Mouse (Mus musculus) E14TG2a.4 (cell line): ENCODE results near the gene Nyx.

Experiments
- H3K27me3 ChIP-seq: 2 replicates; pipeline ENCODE4 v1.6.1; 2014; ENCODE audit warnings: low read length, control low read depth; ENCODE audit not compliant: insufficient read depth
- H3K36me3 ChIP-seq: 2 replicates; pipeline ENCODE4 v1.6.1; 2014; ENCODE audit warnings: low read length, control low read depth; ENCODE audit not compliant: insufficient read depth
- H3K4me1 ChIP-seq: replicated peaks from 2 replicates; pipeline ENCODE4 v1.6.1; 2014; ENCODE audit warnings: low read depth, low read length, control low read depth
- H3K4me3 ChIP-seq: replicated peaks from 2 replicates; pipeline ENCODE4 v1.5.1; 2014; ENCODE audit warnings: mild to moderate bottlenecking, low read length
- H3K9me3 ChIP-seq: 2 replicates; pipeline ENCODE4 v1.6.1; 2014; ENCODE audit warnings: low read length, control low read depth
- CTCF ChIP-seq: conservative IDR thresholded peaks from 2 replicates; pipeline ENCODE4 v1.5.1; 2014; ENCODE audit warnings: low read length
- NANOG ChIP-seq: IDR thresholded peaks from 2 replicates; pipeline ENCODE4 v1.6.1; 2014; ENCODE audit warnings: borderline replicate concordance, low read length, mixed read lengths
- POU5F1 ChIP-seq: IDR thresholded peaks from 2 replicates; pipeline ENCODE4 v1.6.1; 2014; ENCODE audit warnings: low read length, borderline replicate concordance

The Nyx gene

DNA sequence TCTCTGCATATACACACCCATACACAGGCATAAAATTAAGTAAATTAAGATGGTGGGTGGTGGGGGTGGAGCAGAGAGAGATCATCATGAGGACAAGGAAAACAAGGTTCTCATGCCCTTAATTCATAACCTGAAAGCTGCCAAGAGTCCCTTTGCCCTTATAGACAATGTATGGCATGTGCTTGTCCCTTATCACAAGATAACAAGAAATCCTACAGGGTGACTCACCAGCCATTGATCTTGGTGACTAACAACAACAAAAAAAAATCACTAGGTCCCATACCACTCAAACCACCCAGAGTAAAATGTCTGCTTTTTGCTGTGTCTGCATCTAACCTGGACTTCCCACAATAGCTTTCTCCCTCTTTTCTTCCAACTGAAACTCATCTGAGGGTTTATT is 18.5 kb downstream of the Nyx start:
- no peak overlapping the region for H3K4me3 ChIP-seq
- H3K27me3 ChIP-seq: peaks cover 23% of the 10 kb centered on the region
- no peak for TF ChIP-seq POU5F1
- TF ChIP-seq CTCF: no peak
- no peak for TF ChIP-seq NANOG
- no peaks in the 10 kb centered on the region for H3K36me3 ChIP-seq
- H3K4me1 ChIP-seq: no peaks in the 10 kb centered on the region
- peaks cover 6% of the 10 kb centered on the region for H3K9me3 ChIP-seq

DNA sequence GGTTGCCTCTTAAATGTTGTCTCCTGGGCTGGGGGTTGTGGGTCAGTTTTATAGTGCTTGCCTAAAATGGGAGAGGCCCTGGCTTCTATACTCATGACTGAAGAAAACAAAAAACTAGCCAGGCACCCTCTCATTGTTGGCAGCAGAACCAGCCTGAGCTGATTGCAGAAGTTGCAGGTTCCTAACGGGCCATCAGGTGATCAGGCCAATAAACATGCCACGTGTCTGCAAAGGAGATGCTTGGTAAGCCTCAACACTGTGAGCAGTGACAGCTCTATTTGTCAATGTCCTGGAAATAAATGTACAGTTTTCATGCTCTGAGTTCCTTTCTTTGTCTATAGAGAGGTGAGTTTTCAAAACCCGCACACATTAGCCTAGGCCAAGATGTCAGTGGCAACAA is 23.1 kb downstream of the Nyx start:
- Histone ChIP-seq H3K9me3 (peaks cover 6% of the 10 kb centered on the region), H3K27me3 (peaks cover 23% of the 10 kb centered on the region), H3K4me1 (no peaks in the 10 kb centered on the region), H3K4me3 (no peak overlapping the region), H3K36me3 (no peaks in the 10 kb centered on the region)
- no peak for TF ChIP-seq CTCF
- no peak for TF ChIP-seq NANOG
- no peak for TF ChIP-seq POU5F1

DNA sequence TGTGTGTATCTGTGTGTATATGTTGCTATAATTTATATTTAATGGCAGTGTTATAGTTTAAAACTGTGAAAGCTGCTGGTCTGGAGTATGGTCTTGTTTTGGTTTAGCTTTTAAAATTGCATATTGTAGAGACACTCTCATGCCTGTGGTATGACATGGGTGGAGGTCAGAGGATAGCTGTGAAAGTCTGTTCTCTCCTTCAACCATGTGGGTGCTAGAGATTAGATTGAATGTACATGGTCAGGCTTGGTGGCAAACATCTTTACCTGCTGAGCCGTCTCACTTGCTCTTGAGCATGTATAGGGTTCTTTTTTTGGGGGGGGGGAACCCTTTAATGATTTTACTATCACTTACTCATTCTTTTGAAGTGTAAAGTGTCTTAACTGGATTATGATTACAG is 23.9 kb downstream of the Nyx start:
- H3K4me3 ChIP-seq: no peak overlapping the region
- no peaks in the 10 kb centered on the region for H3K36me3 ChIP-seq
- H3K9me3 ChIP-seq: peaks cover 6% of the 10 kb centered on the region
- H3K4me1 ChIP-seq: no peaks in the 10 kb centered on the region
- no peak for TF ChIP-seq CTCF
- TF ChIP-seq POU5F1: no peak
- no peak for TF ChIP-seq NANOG
- H3K27me3 ChIP-seq: peaks cover 23% of the 10 kb centered on the region

DNA sequence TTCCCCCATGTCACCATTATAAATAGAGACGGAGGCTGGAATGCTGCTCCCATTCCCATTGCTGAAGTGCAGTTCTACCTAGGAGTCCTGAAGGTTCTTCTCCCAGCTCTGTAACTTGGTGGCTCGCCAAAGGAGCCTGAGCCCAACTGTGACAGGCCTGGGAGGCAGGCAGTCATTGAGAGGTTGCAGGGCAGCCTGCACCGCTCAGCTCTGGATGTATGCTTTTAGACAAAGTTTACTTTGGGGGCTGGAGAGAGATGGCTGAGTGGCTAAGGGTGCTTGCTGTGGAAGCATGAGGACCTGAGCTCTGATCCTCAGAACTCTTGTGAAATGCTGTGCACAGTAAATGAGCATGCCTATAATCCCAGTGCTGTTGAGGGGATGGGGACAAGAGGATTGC is 25.0 kb downstream of the Nyx start:
- Histone ChIP-seq H3K4me3 (no peak overlapping the region), H3K27me3 (peaks cover 14% of the 10 kb centered on the region), H3K4me1 (no peaks in the 10 kb centered on the region), H3K9me3 (peaks cover 6% of the 10 kb centered on the region), H3K36me3 (no peaks in the 10 kb centered on the region)
- no peak for TF ChIP-seq CTCF
- TF ChIP-seq NANOG: no peak
- no peak for TF ChIP-seq POU5F1

DNA sequence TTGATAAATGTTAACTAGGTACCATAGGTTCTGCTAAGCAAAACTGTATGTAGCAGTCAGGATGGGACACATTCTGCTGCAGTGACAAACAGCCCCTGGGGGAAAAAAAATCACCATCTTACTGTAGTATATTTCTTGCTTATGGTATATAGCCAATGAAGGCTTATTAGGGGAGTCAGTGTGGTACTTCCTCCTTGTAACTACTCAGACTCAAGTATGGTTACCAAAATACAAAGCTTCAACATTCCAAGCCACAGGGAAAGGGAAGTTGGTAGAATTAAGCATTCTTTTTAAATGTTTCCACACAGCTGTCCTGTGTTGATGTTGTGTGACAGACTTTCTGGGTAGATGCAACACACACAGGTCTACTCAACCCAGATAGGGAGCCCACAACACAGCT is 27.0 kb downstream of the Nyx start:
- Histone ChIP-seq H3K4me1 (no peaks in the 10 kb centered on the region), H3K36me3 (no peaks in the 10 kb centered on the region), H3K27me3 (no peaks in the 10 kb centered on the region; the same call in 1 of the 2 replicates), H3K4me3 (no peak overlapping the region), H3K9me3 (no peaks in the 10 kb centered on the region)
- no peak for TF ChIP-seq POU5F1
- TF ChIP-seq NANOG: no peak
- no peak for TF ChIP-seq CTCF

DNA sequence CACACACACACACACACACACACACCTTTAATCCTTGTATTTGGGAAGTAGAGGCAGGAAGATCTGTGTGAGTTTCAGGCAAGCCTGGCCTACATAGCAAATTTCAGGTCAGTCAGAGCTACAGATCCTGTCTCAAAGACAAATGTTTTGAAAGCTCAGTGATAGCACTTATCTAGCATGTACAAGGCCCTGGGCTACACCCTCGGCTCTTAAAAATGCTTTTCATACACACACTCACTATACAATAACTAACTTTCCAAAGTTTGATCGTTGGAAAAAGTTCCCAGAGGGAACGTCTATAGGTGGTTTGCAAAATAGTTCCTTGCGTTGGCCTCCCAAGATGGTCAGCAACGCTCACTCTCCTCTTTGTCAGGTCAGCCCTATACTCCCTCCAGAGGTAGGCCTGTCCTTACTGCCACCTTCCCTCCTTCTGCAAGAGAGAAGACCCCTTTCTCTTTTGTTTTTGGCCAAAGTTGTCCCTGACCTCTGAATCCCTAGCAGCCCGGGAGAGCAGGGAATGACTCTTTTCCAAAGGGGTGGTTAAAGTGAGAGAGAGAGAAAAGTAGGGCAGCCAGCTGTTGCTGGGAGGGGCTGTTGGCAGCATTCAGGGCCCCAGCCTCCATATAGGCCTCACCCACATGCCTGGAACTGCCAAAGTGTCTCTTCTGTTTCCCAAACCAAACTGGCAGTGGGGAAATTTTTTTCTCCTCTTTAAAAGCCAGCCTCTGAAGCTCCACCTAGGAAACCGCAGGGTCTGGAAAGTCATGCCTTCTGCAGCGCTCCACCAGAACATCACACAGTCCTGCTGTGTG is 29.2 kb downstream of the Nyx start:
- H3K4me1 ChIP-seq: no peaks in the 10 kb centered on the region
- H3K36me3 ChIP-seq: no peaks in the 10 kb centered on the region
- no peak overlapping the region for H3K4me3 ChIP-seq
- H3K27me3 ChIP-seq: no peaks in the 10 kb centered on the region
- TF ChIP-seq NANOG (no peak), POU5F1 (no peak), CTCF (no peak)
- no peaks in the 10 kb centered on the region for H3K9me3 ChIP-seq

DNA sequence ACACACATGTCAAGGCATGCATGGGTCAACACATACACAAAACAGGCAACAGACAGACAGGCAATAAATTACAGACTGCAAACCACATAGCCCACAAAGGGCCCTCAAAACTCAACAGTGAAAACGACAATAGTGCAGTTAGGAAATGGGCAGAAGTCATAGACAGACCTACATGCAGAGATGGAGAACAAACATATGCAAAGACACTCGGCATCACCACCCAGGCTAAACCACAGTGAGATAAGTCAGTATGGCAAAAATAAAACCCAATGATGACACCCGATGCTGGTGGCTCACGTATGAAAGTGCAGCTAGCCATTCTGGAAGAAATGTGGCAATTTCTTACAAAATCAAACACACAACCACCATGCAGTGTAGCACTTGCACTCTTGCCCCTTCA is 34.4 kb downstream of the Nyx start:
- no peak overlapping the region for H3K4me3 ChIP-seq
- no peaks in the 10 kb centered on the region for H3K36me3 ChIP-seq
- no peaks in the 10 kb centered on the region for H3K9me3 ChIP-seq
- H3K4me1 ChIP-seq: peaks cover 6% of the 10 kb centered on the region; the same call in 1 of the 2 replicates
- TF ChIP-seq POU5F1 (no peak), NANOG (no peak), CTCF (no peak)
- H3K27me3 ChIP-seq: no peaks in the 10 kb centered on the region

DNA sequence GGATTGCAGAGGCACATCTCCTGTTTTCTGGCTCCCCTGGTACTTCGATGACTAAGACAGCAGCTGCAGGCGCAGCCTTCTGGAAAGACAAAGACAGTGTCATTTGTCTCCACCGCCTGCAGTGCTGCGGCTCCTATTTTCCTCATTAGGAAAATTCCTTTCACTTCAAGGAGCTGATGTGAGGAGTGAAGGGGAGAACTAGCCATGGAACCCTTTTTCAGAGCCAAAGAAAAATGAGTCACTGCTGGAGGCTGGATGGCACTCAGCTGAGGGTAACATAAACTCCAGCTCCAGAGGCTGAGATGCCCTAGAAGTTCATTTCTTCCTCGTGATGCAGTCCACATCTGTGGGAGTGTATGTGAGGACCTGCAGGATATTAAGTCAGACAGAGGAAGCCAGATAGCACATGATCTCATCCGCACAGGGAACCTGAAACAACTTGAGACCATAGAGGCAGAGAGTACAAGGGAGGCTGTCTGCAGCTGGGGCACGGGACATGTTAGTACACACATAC is 37.0 kb downstream of the Nyx start:
- TF ChIP-seq POU5F1 (no peak), NANOG (no peak)
- no peaks in the 10 kb centered on the region for H3K27me3 ChIP-seq

DNA sequence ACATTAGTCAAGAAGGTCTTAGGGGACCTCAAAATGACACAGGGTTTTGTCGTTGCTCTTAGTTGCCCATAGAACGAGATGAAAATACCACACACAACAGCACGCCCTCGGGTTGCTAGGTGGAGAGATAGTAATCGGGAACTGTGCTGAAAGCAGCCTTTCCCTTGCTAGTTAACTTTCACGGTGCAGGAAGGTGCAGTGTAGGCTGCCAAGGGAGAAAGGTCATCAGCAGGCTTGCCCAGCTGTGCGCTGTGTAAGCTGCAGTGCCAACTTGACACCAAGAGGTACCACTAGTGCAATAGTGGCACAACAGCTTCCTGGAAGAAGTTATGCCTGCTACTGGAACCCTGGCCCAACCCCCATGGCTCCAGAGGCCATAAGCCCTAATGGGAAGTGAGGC is 38.5 kb downstream of the Nyx start:
- no peaks in the 10 kb centered on the region for H3K9me3 ChIP-seq
- peaks cover 6% of the 10 kb centered on the region; the same call in 1 of the 2 replicates for H3K4me1 ChIP-seq
- H3K27me3 ChIP-seq: no peaks in the 10 kb centered on the region
- no peak for TF ChIP-seq CTCF
- no peak overlapping the region for H3K4me3 ChIP-seq
- H3K36me3 ChIP-seq: no peaks in the 10 kb centered on the region

More for the DNA sequence above, 37.0 kb downstream of the Nyx start:
- Histone ChIP-seq H3K9me3 (no peaks in the 10 kb centered on the region), H3K4me3 (no peak overlapping the region), H3K4me1 (peaks cover 6% of the 10 kb centered on the region; the same call in 1 of the 2 replicates), H3K36me3 (no peaks in the 10 kb centered on the region)
